Mouse (Mus musculus): ENCODE results near the gene Tfip11. TPM values are rescaled to one million over a fixed set of nuclear protein-coding genes. Genes with fewer than 3 reads are reported as not detected.

Tfip11 gene
- total RNA-seq, 2 experiments from 2014 or later = 44.4 to 46.8 TPM

DNA sequence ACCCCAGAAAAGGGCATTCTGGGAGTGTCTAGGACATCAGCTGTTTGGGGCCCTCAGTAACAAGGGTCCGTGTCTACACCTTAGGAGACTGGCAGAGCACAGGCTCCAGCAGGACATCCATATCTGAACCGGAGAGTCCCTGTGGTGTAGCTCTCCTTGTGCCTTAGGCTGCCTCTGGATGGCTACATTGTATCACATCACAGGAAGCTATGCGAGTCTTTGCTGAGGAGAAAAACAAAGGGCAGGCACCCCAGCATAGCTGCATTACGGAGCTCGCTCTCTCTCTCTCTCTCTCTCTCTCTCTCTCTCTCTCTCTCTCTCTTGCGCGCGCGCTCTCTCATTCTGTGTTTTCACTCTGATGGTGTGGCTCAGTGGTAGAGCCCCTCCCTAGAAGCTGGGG lies 55.9 kb downstream of the Tfip11 start:
- intact Hi-C loops (cut with DNase I) = no loop called here
- DNase-seq (ENCODE audit: low spot score in 2 of 2) = peak in 1 of 2 experiments; percentile 4

DNA sequence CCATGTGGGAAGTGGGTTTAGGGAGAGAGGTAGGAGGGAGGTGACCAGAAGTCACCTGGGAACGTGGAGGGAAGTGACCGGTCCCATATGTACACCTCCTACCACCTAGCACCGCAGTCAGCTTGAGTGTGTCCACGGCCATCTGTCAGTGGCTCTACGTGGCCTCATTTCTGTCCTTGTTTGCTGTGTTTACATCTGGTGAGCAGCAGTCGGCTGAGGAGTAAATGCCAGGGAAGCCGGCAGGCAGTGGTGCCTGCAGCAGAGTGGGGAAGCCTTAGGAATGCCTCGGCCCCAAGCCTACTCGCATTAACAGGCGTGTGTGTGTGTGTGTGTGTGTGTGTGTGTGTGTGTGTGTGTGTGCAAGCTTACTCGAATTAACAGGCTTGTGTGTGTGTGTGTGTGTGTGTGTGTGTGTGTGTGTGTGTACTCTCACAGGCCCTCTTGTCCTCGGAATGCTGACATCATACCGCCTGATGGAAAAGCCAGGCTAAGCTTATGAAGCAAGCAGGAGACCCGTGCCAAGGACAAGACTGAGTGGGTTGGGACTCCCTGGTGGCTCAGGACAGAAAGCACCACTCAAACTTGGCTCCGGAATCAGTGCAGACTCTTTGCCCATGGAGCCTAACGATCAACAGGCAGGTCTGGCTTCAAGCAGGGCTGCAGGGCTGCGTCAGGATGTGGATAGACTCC lies 56.6 kb downstream of the Tfip11 start:
- intact Hi-C loops (cut with DNase I) = no loop called here
- peak; percentile 63 to 65 for DNase-seq (ENCODE audit: low spot score in 2 of 2)

DNA sequence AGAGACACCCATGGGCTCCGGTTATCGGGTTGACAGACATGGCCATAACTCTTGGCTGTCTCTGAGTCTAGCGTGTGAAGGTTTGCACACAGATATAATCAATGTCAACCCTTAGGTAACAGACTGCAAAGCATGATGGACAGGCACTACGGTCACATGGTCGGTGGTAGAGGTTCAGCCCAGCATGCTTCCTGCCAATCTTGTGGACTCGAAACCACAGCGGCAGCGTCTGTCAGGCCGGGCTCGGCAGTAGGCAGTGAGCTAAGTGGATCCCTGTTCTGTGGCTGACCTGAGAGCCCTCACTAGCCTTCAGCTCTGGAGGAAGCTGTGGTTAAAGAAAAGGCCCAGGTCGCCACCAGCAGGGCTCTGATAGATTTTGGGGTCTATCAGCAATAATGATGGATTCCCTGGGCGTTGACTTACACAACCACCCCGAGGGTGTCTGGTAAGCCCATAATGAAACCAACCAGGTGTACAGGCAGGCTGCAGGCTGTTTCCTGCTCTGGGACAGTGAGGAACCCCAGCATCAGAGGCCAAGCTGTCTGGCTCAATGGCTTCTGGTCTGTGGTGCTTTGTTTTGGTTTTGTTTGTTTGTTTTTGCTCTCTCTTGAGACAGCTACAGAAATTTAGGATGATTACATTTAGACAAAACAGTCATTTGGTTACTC lies 58.8 kb downstream of the Tfip11 start:
- DNase-seq (ENCODE audit: low spot score in 2 of 2) = no peak
- intact Hi-C loops (cut with DNase I) = loop anchor here (5.0 kb wide), 1 partner anchor 43 kb away; the partner anchor contains the start of genes Hps4 and Srrd

DNA sequence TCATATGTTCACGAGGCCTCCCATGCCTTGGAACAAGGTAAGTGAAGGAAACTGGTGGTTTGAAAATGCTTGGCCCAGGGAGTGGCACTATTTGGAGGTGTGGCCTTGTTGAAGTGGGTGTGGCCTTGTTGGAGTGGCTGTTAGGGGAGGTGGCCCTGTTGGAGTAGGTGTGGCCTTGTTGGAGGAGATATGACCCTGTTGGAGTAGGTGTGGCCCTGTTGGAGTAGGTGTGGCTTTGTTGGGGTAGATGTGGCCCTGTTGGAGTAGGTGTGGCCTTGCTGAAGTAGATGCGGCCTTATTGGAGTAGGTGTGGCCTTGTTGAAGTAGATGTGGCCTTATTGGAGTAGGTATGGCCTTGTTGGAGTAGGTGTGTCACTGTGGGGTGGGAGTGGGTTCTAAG lies 59.8 kb downstream of the Tfip11 start:
- DNase-seq (ENCODE audit: low spot score in 2 of 2) = no peak
- intact Hi-C loops (cut with DNase I) = loop anchor here (5.0 kb wide), 1 partner anchor 44 kb away; the partner anchor contains the start of genes Hps4 and Srrd

Other genes starting within 250 kb of the Tfip11 start
- under 1 TPM; 0.59 to 0.95 TPM for gene Cryba4, start 73.8 kb upstream of the Tfip11 start, total RNA-seq (2021)
- gene Crybb1, start 70.5 kb upstream of the Tfip11 start, total RNA-seq (2021) = 1 to 10 TPM; 7.1 to 10.0 TPM
- gene Tpst2, start 49.7 kb upstream of the Tfip11 start, total RNA-seq (2021) = 10 to 100 TPM; 32.1 to 46.3 TPM
- gene Srrd, start 16.7 kb downstream of the Tfip11 start, total RNA-seq (2021) = 10 to 100 TPM; 26.5 to 29.7 TPM
- gene Hps4, start 16.7 kb downstream of the Tfip11 start, total RNA-seq (2021) = 10 to 100 TPM; 27.8 to 33.6 TPM
- gene Gm6583, start 29.7 kb downstream of the Tfip11 start, total RNA-seq (2021) = not detected
- 100 to 1,000 TPM; 161 to 181 TPM for gene Asphd2, start 68.5 kb downstream of the Tfip11 start, total RNA-seq (2021)
- gene Gm6588, start 123.1 kb downstream of the Tfip11 start, total RNA-seq (2021) = not detected